Mouse (Mus musculus) inflammation-experienced regulatory T-cells, adult 16 weeks (primary cell): Measurements from ENCODE around the gene Hdac9. TPM values are rescaled to one million over a fixed set of nuclear protein-coding genes. Genes with fewer than 3 reads are reported as not detected.

ENCODE experiments used
- polyA plus RNA-seq: library from polyadenylated mRNA; unstranded; fragments of 100-300 nt; shearing (Covaris generic); gene quantifications from one replicate; pipeline ENCODE4 v1.2.1, GENCODE M21; 2017

The Hdac9 gene
- polyA plus RNA-seq = 6.4 TPM

DNA sequence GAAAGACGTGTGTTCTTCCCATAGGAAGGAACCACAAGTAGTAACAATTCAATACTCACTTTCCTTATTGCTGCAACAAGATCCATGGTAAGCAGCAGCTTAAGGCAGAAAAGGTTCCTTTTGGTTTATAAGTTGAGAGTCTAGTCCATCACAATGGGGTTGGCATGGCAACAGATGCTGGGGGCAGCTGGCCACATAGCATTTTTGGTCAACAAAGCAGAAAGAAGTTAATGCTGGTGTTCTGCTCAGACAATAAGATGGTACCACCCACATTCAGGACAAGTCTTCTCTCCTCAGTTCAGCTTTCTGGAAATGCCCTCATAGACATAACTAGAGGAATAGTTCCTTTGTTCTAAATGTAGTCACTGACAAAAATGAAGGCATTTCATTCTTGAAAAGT is at the start of gene Hdac9:
Hdac9 (minus strand) TSS at position 101 of the 400 bp plus-strand sequence.

Other genes with a start within 250 kb of the Hdac9 start
- gene Prps1l1, start 67.7 kb upstream of the Hdac9 start, polyA plus RNA-seq = 2.0 TPM
- gene Snx13, start 130.1 kb upstream of the Hdac9 start, polyA plus RNA-seq = 63.3 TPM